Mouse (Mus musculus): ENCODE data around the gene Eps8.

Eps8 gene

DNA sequence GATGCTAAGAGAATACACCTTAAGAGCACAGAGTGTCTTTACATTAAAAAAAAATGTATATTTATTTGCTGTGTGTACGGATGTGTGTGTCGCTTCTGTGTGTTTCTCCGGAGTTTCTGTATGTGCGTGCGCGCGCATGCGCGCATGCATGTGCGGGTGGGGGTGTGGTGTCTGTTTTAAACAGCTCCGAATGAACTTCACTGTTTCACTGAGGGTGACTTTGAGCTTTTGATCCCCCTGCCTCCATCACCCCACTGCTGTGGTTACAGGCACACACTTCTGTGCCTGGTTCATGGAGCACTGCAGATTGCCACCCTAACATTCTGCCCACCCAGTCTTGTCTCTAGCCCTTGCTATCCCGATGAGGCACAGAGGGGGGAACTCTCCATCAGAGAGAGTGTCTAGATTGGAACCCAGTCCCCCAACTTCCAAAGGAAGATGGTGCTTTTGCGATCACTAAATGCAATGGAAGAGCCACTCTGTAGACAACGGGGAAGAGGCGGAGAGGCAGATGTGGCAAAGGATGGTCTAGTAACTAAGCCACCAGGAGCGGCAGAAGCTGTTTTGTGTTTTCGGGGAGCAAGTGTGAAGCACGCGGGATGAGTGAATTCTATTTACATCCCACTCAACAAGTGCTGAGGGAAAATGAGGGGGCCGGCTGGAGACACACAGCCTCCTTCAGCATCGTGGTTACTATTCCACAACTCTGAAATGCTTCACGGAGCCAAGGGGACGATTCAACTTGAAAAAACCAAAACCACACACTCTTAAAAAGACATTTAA, 7.1 kb upstream of the Eps8 start:
- no peak for DNase-seq

- DNase-seq, result peak; percentile 45 to 51
These were observed 3.9 kb upstream of the Eps8 start for GRCm38 (mm10) chr6:137658426-137659088.

DNA sequence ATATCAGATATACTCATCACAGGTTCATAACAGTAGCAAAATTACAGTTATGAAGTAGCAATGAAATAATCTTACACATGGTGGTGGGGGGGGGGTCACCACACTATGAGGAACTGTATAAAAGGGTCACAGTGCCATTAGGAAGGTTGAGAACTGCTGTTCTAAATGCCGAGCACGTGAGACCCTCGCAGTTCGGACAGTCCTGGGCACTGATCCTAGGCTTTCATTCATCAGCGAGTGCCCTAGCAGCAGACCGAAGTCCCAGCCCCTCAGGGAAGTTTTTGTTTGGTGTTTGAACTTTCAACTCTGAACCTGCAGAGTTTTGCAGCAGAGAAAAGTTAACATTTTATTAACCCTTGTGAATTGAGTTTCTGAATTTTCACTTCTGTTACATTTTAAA, 2.5 kb upstream of the Eps8 start:
- DNase-seq, result no peak

DNA sequence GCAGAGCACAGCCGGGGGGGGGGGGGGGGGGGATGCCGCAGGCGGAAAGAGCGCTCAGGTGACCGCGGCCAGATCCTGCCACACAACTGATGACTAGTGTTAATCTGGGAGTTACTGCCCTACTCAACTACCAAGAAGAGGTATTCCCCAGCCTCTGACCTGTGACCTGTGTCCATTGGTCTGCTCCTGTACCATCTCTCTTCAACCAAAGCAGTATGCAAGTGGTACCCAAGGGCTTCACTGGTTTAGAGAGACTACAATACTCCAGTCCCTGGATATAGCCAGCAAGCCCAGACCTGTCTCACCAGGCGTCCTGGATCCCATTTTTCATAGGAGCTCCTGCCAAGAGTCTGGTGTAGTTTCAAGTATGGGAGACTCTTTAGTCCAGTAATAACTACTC, 5.1 kb downstream of the Eps8 start:
- DNase-seq, result no peak

DNA sequence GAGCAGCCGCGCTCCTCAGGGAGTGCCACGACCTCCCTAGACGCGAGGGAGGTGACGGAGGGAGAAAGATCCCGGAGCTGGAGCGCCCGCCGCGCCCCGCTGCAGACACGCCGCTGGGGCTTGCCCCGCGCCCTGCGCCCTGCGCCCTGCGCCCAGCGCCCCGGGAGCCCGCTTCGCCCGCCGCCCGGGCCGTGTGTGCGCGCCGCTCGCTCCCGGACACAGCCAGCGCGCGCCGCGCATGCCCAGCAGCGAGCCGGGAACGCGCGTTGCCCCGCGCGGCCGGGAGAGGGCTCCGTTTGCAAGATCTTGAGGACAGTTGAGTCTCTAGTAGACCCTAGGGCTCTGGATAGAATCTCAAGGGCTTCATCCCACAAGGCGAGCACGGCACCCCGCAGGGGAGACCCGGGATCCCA, 5.6 kb downstream of the Eps8 start:
- peak; percentile 81 to 85 for DNase-seq

DNA sequence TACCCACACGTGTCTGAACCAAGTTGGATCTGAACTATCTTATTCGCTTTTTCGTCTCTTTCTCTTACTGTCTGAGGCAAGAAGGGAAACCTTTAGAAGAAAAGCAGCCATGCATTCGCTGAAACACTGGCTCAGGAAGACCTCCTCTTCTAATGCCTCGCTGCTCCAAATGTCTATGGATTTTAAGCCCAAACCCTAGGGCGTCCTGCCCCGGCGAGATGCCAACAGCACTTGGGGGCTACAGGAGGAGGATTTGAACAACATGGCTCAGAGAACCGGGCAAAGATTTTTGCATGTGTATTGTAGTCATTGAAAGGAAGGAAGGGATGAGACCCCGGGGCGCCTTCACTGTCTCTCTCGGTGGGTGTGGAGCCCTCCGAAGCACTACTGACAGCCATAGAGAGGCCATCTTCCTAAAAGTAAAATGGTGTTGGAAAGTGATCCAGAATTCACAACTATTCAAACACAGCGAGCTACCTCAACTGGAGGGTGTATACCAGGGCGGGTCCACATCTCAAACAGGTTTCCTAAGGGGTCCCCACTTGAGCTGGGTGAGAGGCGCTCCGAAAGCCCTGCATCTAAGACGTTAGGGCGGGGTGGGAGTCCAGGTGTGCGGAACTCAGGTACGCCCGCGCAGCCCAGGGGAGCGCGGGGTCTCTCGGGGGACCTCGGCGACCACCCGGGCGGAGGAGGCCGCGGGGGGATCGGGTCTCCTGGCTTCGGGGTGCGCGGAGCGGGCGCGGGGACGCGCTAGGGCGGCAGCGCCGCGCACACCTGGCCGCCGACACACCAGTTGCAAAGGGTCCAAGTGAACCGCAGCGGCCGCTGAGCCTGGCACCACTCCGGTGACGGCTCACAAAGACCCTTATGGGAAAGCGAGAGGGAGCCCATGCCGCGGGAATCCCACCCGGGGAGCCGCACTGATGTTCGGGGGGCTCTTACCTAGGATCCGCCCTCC, 6.3 kb downstream of the Eps8 start:
- peak; percentile 34 to 45 for DNase-seq

DNA sequence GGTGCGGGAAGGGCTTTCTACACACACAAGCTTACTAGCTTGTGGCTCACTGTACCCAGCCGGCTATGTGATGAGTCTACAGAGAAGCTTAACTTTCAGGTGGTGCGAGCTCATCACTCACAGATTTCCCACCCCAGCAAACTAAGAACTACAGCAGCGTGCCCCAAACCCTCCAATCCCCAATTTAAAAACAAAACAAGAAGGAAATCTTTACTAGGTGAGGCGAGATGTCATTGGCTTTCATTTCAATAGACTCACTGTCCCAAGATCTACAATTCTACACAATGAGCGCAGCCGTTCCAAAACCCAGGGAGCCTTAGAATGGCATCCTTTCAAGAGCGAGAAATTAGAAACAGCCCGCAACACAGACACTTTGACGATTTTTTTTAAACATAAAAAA, 7.0 kb downstream of the Eps8 start:
- peak; percentile 27 to 31 for DNase-seq

DNA sequence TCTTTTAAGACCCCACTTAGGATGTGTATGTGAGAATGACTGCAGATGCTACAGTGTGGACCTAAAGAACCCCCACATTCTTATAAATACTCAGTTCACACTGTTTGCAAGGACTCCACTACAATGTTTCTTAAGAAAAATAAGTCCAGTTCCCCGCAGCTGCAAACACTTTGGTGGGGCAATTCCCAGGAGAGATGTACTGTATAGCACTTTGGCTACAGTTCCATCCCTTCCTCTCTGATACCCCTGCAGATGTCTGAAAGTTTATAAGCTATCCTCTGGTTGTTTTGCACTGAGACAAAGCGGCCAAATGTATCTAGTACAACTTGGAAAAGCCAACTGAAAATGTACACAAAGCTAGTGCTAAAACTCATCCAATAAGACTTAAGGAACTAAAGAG, 8.0 kb downstream of the Eps8 start:
- DNase-seq, result peak; percentile 15 to 17

GRCm38 (mm10) chr6:137644893-137645292, 9.8 kb downstream of the Eps8 start:
- no peak for DNase-seq

DNA sequence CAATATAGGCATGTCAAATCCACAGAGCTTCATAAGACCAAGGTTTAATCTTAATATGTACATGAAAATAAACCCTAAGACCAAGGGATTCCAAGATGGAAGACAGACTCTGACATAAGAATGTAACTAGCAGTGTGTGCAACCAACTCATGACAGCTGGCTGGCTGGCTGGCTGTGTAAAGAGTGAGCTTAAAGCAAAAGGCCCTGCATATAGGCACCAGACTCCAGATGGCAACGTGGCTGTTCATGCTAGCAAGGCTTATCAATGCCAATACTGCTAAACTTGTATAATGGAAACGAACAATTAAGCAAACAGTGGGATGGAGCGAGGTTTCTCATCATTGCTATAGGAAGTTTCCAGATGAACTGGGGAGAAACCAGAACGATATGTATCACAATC, 10.9 kb downstream of the Eps8 start:
- no peak for DNase-seq

GRCm38 (mm10) chr6:137641642-137642041, 13.0 kb downstream of the Eps8 start:
- no peak for DNase-seq

GRCm38 (mm10) chr6:137638834-137639567, 15.7 kb downstream of the Eps8 start:
- DNase-seq, result no peak

- DNase-seq, result no peak
These were observed 17.2 kb downstream of the Eps8 start for GRCm38 (mm10) chr6:137637443-137637842.

- DNase-seq, result no peak
These were observed 18.5 kb downstream of the Eps8 start for GRCm38 (mm10) chr6:137636131-137636530.

DNA sequence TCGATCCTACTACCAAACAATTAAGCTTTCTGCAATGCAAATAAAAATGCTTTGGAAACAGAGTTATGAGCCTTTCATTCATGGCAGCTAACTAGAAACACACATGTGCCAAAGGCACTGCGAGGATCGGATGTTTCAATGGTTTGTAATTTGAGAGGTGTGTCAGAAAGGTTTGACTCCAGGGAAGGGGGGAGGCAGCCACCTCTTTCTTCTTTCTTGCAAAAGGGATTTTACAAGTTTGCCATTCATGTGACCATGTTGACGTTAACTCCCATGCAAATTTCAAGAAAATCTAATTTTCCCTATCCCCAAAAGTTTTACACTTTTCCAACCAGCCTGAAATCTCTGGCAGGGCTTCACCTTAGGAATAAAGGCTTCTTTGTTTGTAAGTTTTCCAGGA, 21.1 kb downstream of the Eps8 start:
- no peak for DNase-seq

- no peak for DNase-seq
These were observed 21.6 kb downstream of the Eps8 start for GRCm38 (mm10) chr6:137633121-137633520.

GRCm38 (mm10) chr6:137630387-137630786, 24.3 kb downstream of the Eps8 start:
- no peak for DNase-seq

DNA sequence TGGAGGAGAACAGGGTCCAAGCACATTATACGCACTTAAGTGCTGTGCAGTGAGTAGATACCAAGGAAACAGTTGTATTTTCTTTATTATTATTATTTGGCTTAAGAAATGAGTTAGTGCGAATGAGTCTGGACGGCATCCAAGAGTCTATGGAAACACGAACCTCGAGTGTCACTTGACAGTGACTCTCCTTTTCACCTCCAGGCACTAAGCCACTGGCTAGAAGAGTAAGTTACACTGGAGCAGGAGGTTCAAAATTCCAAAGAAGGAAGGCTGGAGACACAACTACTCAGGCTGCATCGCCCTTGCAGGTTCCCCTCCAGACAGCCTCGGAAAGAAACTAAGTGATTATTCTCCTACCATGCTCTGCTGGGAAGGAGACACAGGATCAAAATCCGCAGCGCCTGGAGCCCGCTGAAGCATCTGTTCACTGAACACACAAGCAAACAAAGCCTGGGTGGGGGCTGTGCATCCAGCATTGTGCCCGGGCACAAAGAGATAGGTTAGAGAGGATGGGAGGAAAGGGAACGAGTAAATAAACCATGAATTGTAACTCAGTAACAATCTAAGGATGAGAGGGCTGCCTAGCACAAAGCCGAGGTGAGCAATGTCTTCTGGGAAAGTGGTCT, 25.0 kb downstream of the Eps8 start:
- DNase-seq, result no peak

GRCm38 (mm10) chr6:137628715-137629114, 26.0 kb downstream of the Eps8 start:
- DNase-seq, result no peak

GRCm38 (mm10) chr6:137621021-137621420, 33.7 kb downstream of the Eps8 start:
- DNase-seq, result no peak

DNA sequence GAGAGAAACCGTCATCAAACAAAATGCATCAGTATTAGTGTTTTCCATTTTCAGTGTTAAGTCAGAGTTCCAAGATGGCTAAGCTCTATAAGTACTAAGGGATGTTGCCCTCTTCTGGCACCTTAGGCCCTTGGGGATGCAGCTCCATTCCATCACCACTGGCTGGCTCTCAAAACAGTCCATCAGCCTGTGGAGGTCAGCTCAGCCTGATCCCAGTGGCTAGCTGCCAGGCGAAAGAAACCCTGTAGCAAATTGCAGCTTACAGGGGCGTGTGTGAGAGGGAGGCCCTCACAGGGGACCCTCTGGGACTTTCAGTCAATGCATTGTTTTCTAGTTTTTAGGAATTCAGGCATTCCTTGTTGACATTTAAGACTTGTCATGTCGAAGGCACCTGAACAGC, 40.8 kb downstream of the Eps8 start:
- no peak for DNase-seq

- DNase-seq, result no peak
These were observed 42.6 kb downstream of the Eps8 start for GRCm38 (mm10) chr6:137612071-137612547.

Measured in B cell, adult 2 months (primary cell).